Mouse (Mus musculus): ENCODE results near the gene Pnmal2.
"Not testable (repeated sequence)": the region's sequence is repeated elsewhere in the genome, so short reads cannot be mapped to it uniquely, and the experiment has no call there.

Gene Pnmal2

GRCm38 (mm10) chr7:16944808-16945315 lies 380 bp downstream of the Pnmal2 start:
- DNase-seq (ENCODE audit: low spot score in 2 of 2): no peak

DNA sequence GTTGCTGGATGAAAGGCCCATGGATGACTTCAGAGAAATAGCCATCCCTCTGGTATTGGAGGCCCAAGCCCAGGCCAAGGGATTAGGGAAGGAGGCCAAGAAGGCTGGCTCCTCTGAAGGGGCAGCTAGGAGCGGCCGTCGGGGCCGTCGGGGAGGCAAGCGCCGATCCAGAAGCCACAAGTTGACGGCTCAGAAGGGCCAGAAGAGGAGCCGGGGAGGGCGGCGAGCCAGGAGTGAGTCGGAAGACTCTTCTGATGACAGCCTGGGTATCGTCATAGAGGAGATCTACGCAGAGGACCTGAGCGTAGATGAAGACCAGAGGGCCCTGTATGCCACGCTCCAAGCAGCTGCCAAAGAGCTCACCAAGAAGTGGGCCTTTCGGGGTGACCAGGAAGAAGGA lies 937 bp downstream of the Pnmal2 start:
- no peak for DNase-seq (ENCODE audit: low spot score in 2 of 2)

GRCm38 (mm10) chr7:16946441-16947348 lies 2.2 kb downstream of the Pnmal2 start:
- DNase-seq (ENCODE audit: low spot score in 2 of 2): peak in 1 of 2 experiments; percentile 35

DNA sequence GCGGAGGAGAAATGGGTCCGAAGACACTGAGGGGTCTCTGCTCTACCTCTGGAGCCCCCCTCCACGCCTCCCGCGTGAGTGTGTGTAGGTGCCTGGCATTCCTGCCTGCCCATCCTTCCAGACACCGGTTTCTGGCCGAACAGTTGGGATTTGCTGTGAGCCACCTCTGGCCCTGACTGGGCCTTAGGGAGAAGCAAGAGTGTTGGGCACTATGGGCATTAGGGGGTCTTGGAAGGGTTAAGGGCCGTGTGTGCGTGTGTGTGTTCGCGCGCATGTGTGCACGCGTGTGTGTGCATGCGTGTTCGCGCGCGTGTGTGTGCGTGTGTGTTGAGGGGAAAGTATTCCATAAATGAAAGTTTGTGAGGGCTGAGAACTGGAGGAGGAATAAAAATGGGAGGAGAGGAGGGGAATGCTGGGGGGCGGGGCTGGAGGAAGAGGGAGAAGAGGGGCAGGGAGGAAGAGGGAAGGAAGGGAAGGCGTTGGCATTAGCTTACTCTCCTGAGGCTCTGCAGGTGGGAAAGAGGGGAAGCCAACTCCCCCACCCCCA lies 2.9 kb downstream of the Pnmal2 start:
- peak in 1 of 2 experiments; percentile 51 for DNase-seq (ENCODE audit: low spot score in 2 of 2)

DNA sequence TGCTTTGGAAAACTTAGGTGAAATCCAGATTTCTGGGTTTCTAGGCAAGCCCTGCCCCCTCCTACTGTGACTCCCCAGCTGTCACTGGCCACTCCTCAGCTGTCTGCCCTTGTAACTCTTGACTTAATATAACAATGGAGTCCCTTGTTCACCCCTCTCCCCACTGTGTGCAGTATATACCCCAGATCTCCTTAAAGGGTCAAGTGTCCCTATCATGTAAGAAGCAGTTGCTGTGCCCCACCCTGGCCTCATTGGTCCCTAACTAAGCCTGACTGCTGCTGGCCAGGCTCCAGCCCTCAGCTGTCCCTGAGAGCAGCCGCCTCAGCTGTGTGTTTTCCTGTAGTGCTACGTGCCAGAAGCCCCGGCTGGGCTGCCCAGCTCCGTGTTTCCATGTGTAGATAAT lies 3.5 kb downstream of the Pnmal2 start:
- peak in 1 of 2 experiments; percentile 33 for DNase-seq (ENCODE audit: low spot score in 2 of 2)

DNA sequence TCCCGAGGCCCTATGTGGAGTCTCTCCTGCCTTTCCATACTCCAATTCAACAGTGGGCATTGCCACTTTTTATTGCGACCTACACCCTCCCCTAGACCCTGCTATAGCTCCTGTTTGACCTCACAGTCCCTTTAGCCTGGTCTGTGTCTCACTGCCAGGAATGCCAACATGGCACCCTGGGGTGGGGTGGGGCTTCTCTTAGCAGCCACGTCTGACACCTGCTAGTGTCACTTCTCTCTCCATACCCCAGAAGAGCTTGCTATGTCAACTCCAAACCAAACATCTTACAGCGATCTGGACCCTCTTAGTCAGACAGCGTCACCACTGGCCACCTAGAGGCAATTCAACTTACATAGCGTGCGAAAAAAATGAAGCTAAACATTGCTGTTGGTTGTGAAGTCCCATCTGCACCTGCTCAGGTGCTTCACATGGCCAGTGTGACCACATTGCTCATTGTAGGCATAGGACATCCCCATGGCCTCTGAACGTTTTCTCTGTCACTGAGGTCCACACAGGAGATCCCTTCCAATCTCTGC lies 4.5 kb downstream of the Pnmal2 start:
- no peak for DNase-seq (ENCODE audit: low spot score in 2 of 2)

GRCm38 (mm10) chr7:16949908-16950841 lies 5.7 kb downstream of the Pnmal2 start:
- peak in 1 of 2 experiments; percentile 90 for DNase-seq (ENCODE audit: low spot score in 2 of 2)

- peak in 1 of 2 experiments; percentile 89 for DNase-seq (ENCODE audit: low spot score in 2 of 2)
These were observed 6.6 kb downstream of the Pnmal2 start for GRCm38 (mm10) chr7:16950861-16951635.

DNA sequence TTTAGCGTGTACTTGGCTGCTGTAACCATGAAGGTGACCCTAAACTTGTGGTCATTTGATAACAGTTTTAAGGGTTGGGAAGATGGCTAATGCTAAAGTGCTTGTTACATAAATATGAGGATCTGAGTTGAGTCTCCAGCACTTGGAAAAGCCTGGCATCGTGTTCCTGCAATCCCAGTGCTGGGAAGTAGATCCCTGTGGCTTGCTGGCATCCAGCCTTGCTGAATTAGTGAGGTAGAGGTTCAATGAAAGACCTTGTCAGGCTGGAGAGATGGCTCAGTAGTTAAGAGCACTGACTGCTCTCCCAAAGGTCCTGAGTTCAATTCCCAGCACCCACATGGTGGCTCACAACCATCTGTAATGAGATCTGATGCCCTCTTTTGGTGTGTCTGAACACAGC lies 9.3 kb downstream of the Pnmal2 start:
- DNase-seq (ENCODE audit: low spot score in 2 of 2): not testable (repeated sequence)

GRCm38 (mm10) chr7:16955712-16956111 lies 11.2 kb downstream of the Pnmal2 start:
- no peak for DNase-seq (ENCODE audit: low spot score in 2 of 2)

DNA sequence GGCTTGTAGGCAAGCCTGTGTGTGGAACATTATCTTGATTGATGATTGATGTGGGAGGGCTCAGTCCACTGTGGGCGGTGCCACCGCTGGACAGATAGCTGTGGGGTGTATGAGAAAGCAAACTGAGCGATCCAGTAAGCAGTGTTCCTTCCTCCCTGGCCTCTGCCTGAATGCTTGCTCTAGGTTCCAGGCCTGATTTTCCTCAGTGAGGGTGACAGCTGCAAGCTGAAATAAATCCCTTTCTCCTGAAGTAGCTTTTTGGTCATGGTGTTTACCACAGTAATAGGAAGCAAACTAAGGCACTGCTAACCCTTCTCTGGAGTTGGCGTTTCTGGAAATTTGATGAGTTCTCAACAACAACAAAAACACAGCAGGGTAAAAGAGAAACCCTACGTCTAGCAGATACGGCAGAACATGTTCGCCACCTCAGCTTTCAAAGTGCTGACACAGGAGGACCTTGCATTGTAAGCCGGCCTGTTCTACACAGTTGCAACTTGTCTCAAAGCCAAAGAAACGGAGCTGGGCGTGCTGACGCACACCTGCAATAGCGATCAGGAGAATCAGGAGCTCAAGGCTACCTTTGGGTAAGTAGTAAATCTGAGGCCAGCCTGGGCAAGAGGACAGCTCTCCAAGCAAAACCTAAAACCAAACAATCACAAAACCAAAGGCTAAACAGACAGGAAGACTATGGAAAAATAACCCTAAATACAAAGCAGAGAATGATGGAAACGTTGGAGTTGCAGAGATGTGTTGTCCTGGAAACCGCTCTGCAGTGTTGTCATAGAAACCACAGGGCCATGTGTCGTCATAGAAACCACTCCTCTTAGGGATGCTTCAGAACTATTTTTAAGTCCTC lies 12.2 kb downstream of the Pnmal2 start:
- peak; percentile 75 to 77 for DNase-seq (ENCODE audit: low spot score in 2 of 2)

DNA sequence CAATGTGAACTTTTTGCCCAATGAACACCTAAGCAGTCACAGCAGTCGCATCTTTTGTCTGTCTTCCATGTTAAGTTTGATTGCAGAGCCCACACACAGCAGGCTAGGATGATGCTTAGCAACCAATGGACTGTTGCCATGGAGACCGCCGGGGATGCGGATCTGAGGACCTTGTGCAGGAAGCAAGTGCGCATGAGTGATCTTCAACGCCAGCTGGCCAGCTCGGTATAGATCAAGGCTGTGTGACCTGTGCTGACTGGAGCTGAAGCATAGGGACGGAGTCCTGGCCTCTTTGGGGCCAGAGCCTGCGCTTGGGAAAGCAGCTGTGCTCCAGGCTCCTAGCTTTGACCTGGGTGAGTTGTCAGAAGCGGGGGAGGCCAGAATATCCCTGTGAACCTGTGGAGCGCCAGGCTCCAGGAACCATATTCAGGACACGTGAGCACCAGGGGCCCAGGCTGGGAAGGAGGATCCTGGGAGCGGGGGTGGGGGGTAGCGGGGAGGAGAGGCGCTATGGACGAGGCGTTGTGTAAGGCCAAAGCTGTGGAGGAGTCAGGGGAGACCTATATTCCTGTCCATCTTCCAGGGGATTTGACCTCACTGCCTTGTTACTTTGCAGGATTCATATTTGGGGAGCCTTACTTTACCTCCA lies 15.2 kb downstream of the Pnmal2 start, which contains the start of gene Pnmal1:
Gene Pnmal1, plus strand, starts transcription at position 141 of the 649 bp plus-strand sequence.
- peak; percentile 88 to 95 for DNase-seq (ENCODE audit: low spot score in 2 of 2)

DNA sequence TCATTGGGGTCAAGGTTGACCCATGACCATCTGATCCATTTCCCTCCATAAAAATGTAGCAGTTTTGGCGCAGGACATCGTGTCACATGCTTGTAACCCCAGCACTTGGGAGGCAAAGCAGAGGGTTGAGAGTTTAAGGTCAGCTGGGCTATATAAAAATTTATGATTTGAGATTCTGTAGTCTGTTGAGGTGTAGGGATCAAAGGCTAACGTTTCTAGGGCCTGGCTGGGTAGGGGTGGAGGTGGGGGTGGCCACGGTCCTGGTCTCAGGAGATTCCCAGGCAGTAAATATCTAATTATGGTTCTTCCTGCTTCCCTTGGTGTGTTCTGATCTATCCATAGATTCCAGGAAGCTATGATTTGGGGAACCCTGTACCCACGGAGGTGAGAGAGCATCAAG lies 17.2 kb downstream of the Pnmal2 start:
- DNase-seq (ENCODE audit: low spot score in 2 of 2): no peak

GRCm38 (mm10) chr7:16968414-16968813 lies 23.9 kb downstream of the Pnmal2 start:
- DNase-seq (ENCODE audit: low spot score in 2 of 2): no peak

GRCm38 (mm10) chr7:16971160-16971559 lies 26.7 kb downstream of the Pnmal2 start:
- no peak for DNase-seq (ENCODE audit: low spot score in 2 of 2)

- peak in 1 of 2 experiments; percentile 49 for DNase-seq (ENCODE audit: low spot score in 2 of 2)
These were observed 29.5 kb downstream of the Pnmal2 start for GRCm38 (mm10) chr7:16974018-16974417.

GRCm38 (mm10) chr7:16976298-16976697 lies 31.8 kb downstream of the Pnmal2 start:
- DNase-seq (ENCODE audit: low spot score in 2 of 2): no peak

- DNase-seq (ENCODE audit: low spot score in 2 of 2): no peak
These were observed 33.7 kb downstream of the Pnmal2 start for GRCm38 (mm10) chr7:16978173-16978572.

DNA sequence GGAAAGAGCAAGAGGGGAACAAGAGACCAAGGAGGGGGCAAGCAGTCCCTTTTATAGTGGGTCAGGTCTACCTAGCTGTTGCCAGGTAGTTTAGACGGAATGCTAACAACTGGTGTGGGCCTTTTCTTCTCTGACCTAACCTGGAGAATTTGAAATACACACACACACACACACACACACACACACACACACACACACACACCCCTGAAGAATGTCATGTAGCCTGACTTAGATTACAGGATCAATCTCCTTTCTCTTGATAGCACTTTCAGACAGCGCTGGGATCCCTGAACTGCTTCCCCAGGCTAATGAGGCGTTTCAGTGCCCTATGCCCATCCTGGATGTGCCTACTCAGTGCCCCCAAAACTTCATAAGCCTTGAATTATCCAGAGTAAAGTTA lies 34.1 kb downstream of the Pnmal2 start:
- no peak for DNase-seq (ENCODE audit: low spot score in 2 of 2)

All from left cerebral cortex, adult 9 months (tissue).